Mouse (Mus musculus): ENCODE measurements around the gene Pcdh10. TPM values are rescaled to one million over a fixed set of nuclear protein-coding genes. Genes with fewer than 3 reads are reported as not detected.

Pcdh10 gene
- polyA plus RNA-seq, 1 experiment from 2014 or later: 24.4 TPM

DNA sequence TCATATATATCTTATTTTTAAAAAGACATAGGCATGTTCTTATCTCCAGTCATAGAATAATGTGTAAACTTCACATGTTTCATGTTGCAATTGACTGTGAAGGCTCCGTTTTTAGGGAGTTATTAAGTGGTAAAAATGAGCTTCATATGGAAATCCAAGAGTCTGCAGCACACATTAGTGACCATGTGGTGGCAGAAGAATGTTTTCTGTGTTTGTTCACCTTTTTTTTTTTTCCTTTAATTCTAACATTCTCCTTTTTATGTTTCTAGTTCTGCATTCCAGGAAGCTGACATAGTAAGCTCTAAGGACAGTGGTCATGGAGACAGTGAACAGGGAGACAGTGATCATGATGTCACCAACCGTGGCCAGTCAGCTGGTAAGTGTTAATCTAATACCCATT is 5.6 kb downstream of the Pcdh10 start:
- no peak overlapping the region for H3K9ac ChIP-seq
- H3K27me3 ChIP-seq (replicated peaks): no peaks in the 10 kb centered on the region
- peak overlapping the region; percentile 94 for H3K4me2 ChIP-seq
- ATAC-seq (replicated peaks): no peak
- H3K4me1 ChIP-seq: peaks cover 24% of the 10 kb centered on the region
- no peaks in the 10 kb centered on the region for H3K9me3 ChIP-seq
- H3K27ac ChIP-seq: no peak overlapping the region
- peak overlapping the region; percentile 26 for H3K4me3 ChIP-seq
- H3K36me3 ChIP-seq (replicated peaks): no peaks in the 10 kb centered on the region
- 42% methylated on average over 2 of the region's 2 CpGs for WGBS

DNA sequence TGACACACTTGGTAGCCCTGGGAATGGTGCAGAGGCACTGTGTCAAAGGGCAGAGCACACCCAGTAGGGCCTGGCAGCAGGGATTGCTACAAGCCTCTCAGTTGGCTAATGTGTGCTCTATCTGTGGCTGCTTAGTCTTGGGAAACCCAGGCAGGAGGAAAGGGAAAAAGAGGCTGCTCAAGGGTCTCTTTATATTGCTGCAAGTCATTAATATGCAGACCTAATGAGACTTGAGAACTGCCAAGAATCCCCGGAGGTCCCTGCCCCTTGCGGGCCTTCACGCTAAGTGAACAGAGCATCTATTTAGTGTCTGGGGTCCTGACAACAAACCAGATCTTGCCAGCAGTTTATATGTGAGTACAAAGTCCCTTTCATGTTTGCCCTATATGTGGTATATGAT is 6.8 kb downstream of the Pcdh10 start:
- H3K4me2 ChIP-seq: peak overlapping the region; percentile 43
- peaks cover 24% of the 10 kb centered on the region for H3K4me1 ChIP-seq
- peak; percentile 22 for ATAC-seq (replicated peaks)
- H3K27me3 ChIP-seq (replicated peaks): no peaks in the 10 kb centered on the region
- no peaks in the 10 kb centered on the region for H3K9me3 ChIP-seq
- peak overlapping the region; percentile 24 for H3K4me3 ChIP-seq
- no peaks in the 10 kb centered on the region for H3K36me3 ChIP-seq (replicated peaks)
- 0 out of 2 replicates have a peak overlapping the region, but pooled peaks have one; percentile 8 for H3K27ac ChIP-seq
- 17% methylated on average over 3 of the region's 3 CpGs for WGBS
- peak overlapping the region; percentile 26; the same call in 1 of the 2 replicates for H3K9ac ChIP-seq

DNA sequence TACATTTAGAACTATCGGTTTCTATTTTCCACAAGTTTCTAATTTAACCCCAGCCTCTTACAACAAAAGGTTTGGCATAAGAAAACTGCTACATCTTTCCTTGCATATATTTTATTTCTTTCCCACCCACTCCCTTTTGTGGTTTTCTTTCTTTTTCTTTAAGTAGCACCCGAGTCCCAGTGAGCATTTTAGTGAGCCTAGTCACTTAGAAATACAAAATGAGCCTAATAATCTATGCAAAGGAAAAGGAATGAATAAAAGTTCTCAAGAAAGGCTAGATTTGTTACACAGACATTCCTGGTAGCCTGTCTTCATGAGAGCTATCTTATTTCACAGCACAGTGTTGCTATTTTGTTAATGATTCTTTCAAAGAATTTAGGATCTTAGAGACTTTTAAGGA is 7.3 kb downstream of the Pcdh10 start:
- H3K4me3 ChIP-seq: peak overlapping the region; percentile 24
- H3K27ac ChIP-seq: no peak overlapping the region
- no peak overlapping the region; the same call in 1 of the 2 replicates for H3K9ac ChIP-seq

DNA sequence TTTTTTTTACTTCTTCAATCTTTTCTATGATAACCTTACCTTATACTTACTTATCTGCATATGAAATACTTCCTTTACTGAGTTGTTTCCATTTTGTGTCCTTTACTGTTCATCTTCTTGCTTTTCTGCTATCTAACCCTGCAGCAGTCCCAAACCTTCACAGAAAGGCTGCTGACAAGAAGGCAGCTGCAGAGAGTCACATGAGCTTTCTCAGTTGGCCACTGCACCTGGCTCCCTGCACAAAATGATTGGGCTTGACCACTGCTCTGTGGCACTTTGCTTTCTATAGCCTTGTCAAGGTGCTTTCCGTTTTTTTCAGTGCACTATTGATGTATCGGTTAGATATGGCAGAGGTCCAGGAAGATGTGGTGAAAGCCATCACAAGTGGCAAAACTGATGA is 8.3 kb downstream of the Pcdh10 start:
- H3K27me3 ChIP-seq (replicated peaks): no peaks in the 10 kb centered on the region
- 69% methylated on average over 2 of the region's 2 CpGs for WGBS
- peaks cover 4% of the 10 kb centered on the region; the same call in 1 of the 2 replicates for H3K36me3 ChIP-seq (replicated peaks)
- H3K9me3 ChIP-seq: no peaks in the 10 kb centered on the region
- ATAC-seq (replicated peaks): no peak
- no peak overlapping the region for H3K9ac ChIP-seq
- peak overlapping the region; percentile 38 for H3K4me2 ChIP-seq
- peaks cover 24% of the 10 kb centered on the region for H3K4me1 ChIP-seq
- peak overlapping the region; percentile 19 for H3K4me3 ChIP-seq
- no peak overlapping the region for H3K27ac ChIP-seq

More for the DNA sequence above, 7.3 kb downstream of the Pcdh10 start:
- Histone ChIP-seq H3K36me3 (replicated peaks) (no peaks in the 10 kb centered on the region), H3K9me3 (no peaks in the 10 kb centered on the region), H3K27me3 (replicated peaks) (no peaks in the 10 kb centered on the region), H3K4me1 (peaks cover 24% of the 10 kb centered on the region), H3K4me2 (peak overlapping the region; percentile 43)
- 32% methylated on average over 2 of the region's 2 CpGs for WGBS
- ATAC-seq (replicated peaks): no peak

DNA sequence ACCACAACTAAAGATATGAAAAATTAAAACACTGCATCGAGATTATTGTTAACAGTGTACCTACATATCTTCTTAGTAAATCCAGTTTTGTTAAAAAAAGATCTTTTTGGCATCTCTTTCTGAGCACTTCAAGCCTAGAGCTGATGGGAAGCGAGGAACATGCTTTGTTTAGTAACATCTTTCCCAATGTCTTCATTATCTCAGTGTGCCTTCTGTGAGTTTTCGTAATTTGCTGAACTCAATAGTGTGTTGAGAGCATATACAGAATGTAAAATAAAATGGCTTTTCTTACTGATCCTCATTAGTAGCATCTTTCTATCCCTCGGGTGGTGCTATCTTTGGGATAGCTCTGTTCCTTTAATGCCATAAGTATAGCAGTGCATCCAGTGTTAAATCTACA is 18.9 kb downstream of the Pcdh10 start:
- Histone ChIP-seq H3K4me1 (0 out of 2 replicates have a peak, but pooled peaks cover 3% of the 10 kb centered on the region), H3K9ac (no peak overlapping the region), H3K4me3 (no peak overlapping the region), H3K27ac (no peak overlapping the region), H3K4me2 (no peak overlapping the region), H3K27me3 (replicated peaks) (no peaks in the 10 kb centered on the region), H3K36me3 (replicated peaks) (no peaks in the 10 kb centered on the region), H3K9me3 (no peaks in the 10 kb centered on the region)
- ATAC-seq (replicated peaks): no peak
- 72% methylated on average over 4 of the region's 4 CpGs for WGBS

DNA sequence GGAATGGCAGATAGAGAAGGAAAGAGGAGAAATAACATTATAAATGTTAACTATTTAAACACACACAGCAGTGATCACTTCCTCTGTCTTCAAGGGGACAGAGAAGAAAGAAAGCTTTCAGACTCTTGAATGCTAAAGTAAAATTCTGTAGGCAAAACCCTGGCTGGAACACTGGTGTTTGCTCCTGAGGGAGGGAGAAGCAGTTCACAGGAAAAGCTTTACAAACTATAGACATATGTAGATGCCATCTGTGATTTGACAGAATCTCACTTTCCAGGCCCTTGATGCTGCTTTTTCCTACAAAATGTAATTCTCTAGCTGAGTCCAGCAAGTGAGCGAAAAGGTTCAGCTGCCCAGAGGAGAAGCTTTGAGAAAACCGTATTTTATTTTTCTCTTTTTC is 25.0 kb downstream of the Pcdh10 start:
- no peak for ATAC-seq (replicated peaks)
- H3K4me3 ChIP-seq: no peak overlapping the region
- no peaks in the 10 kb centered on the region for H3K27me3 ChIP-seq (replicated peaks)
- H3K4me2 ChIP-seq: no peak overlapping the region
- 85% methylated on average over 2 of the region's 2 CpGs for WGBS
- H3K9ac ChIP-seq: no peak overlapping the region
- no peaks in the 10 kb centered on the region for H3K4me1 ChIP-seq
- no peaks in the 10 kb centered on the region for H3K9me3 ChIP-seq
- H3K27ac ChIP-seq: no peak overlapping the region
- H3K36me3 ChIP-seq (replicated peaks): peaks cover under 1% of the 10 kb centered on the region; the same call in 1 of the 2 replicates

DNA sequence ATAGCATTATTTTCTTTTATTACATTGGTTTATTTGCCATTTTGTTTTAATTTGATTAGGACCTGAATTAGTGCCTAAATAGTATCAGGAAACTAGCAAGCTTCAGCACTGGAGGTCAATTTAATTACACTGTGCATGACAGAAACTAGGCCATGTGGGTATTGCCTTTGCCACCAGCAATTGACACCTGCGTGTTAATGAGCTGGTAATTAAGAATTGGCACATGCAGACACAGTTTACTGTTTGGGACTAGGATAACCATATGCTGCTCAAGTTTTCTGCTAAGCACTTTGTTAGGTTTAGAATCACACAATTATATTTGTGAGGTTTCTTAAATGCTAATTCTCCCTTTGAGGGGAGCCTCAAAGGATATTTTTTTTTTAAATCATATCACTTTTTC is 53.5 kb downstream of the Pcdh10 start:
- no peak overlapping the region for H3K4me2 ChIP-seq
- 58% methylated on average over 1 of the region's 1 CpGs for WGBS
- ATAC-seq (replicated peaks): no peak

DNA sequence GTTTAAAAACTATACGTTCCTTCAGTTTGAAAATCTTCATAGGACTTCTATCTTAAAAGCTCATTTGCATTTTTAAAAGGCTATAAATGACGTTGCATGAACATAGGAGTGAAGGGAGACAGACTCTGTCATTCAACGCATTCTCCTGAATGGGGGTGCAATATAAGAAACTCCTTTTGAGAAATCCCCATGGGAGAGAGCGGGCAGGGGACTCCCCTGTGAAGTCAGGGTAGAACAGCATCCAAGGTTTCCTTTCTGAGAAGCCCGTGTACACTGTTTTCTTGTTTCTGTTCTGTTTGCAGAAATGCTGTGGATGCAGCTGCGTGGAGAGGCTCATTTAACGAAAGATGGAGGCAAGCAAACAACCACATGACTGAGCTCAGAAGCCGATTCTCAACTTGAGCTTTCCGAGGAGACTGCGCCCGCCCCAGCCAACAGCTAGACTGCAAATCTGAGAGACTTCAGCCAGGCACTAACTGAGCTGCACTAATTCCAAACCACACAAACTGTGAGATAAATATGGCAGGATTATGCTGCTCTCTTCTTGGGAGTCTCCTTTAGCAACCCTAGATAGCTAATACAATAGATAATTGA is 54.1 kb downstream of the Pcdh10 start:
- Histone ChIP-seq H3K4me1 (peaks cover 5% of the 10 kb centered on the region; the same call in 1 of the 2 replicates), H3K27ac (no peak overlapping the region), H3K4me2 (no peak overlapping the region), H3K9ac (no peak overlapping the region), H3K4me3 (no peak overlapping the region), H3K27me3 (replicated peaks) (no peaks in the 10 kb centered on the region), H3K9me3 (no peaks in the 10 kb centered on the region), H3K36me3 (replicated peaks) (no peaks in the 10 kb centered on the region)
- ATAC-seq (replicated peaks): no peak
- 52% methylated on average over 11 of the region's 11 CpGs for WGBS

More for the DNA sequence above, 53.5 kb downstream of the Pcdh10 start:
- H3K4me3 ChIP-seq: no peak overlapping the region
- peaks cover 5% of the 10 kb centered on the region; the same call in 1 of the 2 replicates for H3K4me1 ChIP-seq
- H3K9me3 ChIP-seq: no peaks in the 10 kb centered on the region
- no peak overlapping the region for H3K9ac ChIP-seq
- H3K27ac ChIP-seq: no peak overlapping the region
- H3K36me3 ChIP-seq (replicated peaks): no peaks in the 10 kb centered on the region
- no peaks in the 10 kb centered on the region for H3K27me3 ChIP-seq (replicated peaks)
